Mouse (Mus musculus) c-Kit-positive CD71-positive TER-119-negative erythroid progenitor cells, embryonic 14.5 days (primary cell): ENCODE measurements around the gene Magix.

ENCODE experiments used
- DNase-seq: peaks from one replicate; pipeline ENCODE4 v3.0.0-alpha.2; 2013; ENCODE audit warnings: low read depth

Gene Magix

GRCm38 (mm10) chrX:7673578-7674281, 7.3 kb downstream of the Magix start:
- DNase-seq: no peak

GRCm38 (mm10) chrX:7672739-7673138, 8.3 kb downstream of the Magix start:
- no peak for DNase-seq

- no peak for DNase-seq
Measured at GRCm38 (mm10) chrX:7670921-7671623, 10.0 kb downstream of the Magix start, which contains the start of gene Plp2. Gene Plp2, minus strand, starts transcription at chrX:7671390.

GRCm38 (mm10) chrX:7670390-7670881, 10.6 kb downstream of the Magix start:
- no peak for DNase-seq

GRCm38 (mm10) chrX:7665739-7666502, 15.1 kb downstream of the Magix start:
- DNase-seq: no peak

- DNase-seq: no peak
Measured at GRCm38 (mm10) chrX:7664791-7665190, 16.3 kb downstream of the Magix start.

- DNase-seq: no peak
Measured at GRCm38 (mm10) chrX:7662936-7663335, 18.1 kb downstream of the Magix start.

GRCm38 (mm10) chrX:7661086-7661485, 20.0 kb downstream of the Magix start:
- no peak for DNase-seq

- no peak for DNase-seq
Measured at GRCm38 (mm10) chrX:7658785-7659589, 22.1 kb downstream of the Magix start.

GRCm38 (mm10) chrX:7658031-7658784, 22.8 kb downstream of the Magix start:
- DNase-seq: no peak

GRCm38 (mm10) chrX:7657221-7657639, 23.8 kb downstream of the Magix start, which contains the start of gene Prickle3:
Gene Prickle3, plus strand, starts transcription at chrX:7657260.
- no peak for DNase-seq

GRCm38 (mm10) chrX:7648671-7649304, 32.3 kb downstream of the Magix start:
- peak; percentile 76 for DNase-seq

- DNase-seq: peak; percentile 75
Measured at GRCm38 (mm10) chrX:7645349-7645748, 35.7 kb downstream of the Magix start.

- DNase-seq: no peak
Measured at GRCm38 (mm10) chrX:7640785-7641184, 40.3 kb downstream of the Magix start.

GRCm38 (mm10) chrX:7639536-7640325, 41.3 kb downstream of the Magix start:
- DNase-seq: no peak

GRCm38 (mm10) chrX:7638401-7639091, 42.5 kb downstream of the Magix start, which contains the start of gene Syp:
Gene Syp, plus strand, starts transcription at chrX:7638471.
- DNase-seq: peak; percentile 69

- no peak for DNase-seq
Measured at GRCm38 (mm10) chrX:7635101-7635500, 46.0 kb downstream of the Magix start.

- DNase-seq: no peak
Measured at GRCm38 (mm10) chrX:7632560-7632959, 48.5 kb downstream of the Magix start.
